Mouse (Mus musculus) intestine, embryonic 16.5 days (tissue): ENCODE measurements around the gene Bpifb1. TPM values are rescaled to one million over a fixed set of nuclear protein-coding genes. Genes with fewer than 3 reads are reported as not detected.

Experiments used
- ATAC-seq: fragments of 200-750 bp; cut with Nextera tagmentation; 2 replicates; pipeline ENCODE4 v1.8.0; 2017; ENCODE audit warnings: moderate TSS enrichment, moderate library complexity
- H3K27ac ChIP-seq: fragments of 300-500 bp; sonication (generic); 2 replicates; pipeline ENCODE4 v1.5.1; 2014; ENCODE audit warnings: mild to moderate bottlenecking, low read length
- H3K27me3 ChIP-seq: fragments of 300-500 bp; sonication (generic); replicated peaks from 2 replicates; pipeline ENCODE4 v1.6.1; 2014; ENCODE audit warnings: low read length, control low read depth, mixed read lengths; ENCODE audit not compliant: control insufficient read depth, insufficient read depth
- H3K36me3 ChIP-seq: fragments of 300-500 bp; sonication (generic); 2 replicates; pipeline ENCODE4 v1.6.1; 2014; ENCODE audit warnings: low read length, control low read depth; ENCODE audit not compliant: control insufficient read depth, insufficient read depth
- H3K4me1 ChIP-seq: fragments of 300-500 bp; sonication (generic); 2 replicates; pipeline ENCODE4 v1.6.1; 2014; ENCODE audit warnings: low read length, control low read depth, mixed read lengths; ENCODE audit not compliant: control insufficient read depth, insufficient read depth
- H3K4me2 ChIP-seq: fragments of 300-500 bp; sonication (generic); 2 replicates; pipeline ENCODE4 v1.6.1; 2014; ENCODE audit warnings: low read depth, low read length, control low read depth
- H3K4me3 ChIP-seq: fragments of 300-500 bp; sonication (generic); 2 replicates; pipeline ENCODE4 v1.5.1; 2014; ENCODE audit warnings: mild to moderate bottlenecking, low read length
- H3K9ac ChIP-seq: fragments of 300-500 bp; sonication (generic); 2 replicates; pipeline ENCODE4 v1.6.1; 2014; ENCODE audit warnings: low read depth, low read length
- H3K9me3 ChIP-seq: fragments of 300-500 bp; sonication (generic); 2 replicates; pipeline ENCODE4 v1.6.1; 2016; ENCODE audit warnings: low read length, control low read depth; ENCODE audit not compliant: control insufficient read depth
- WGBS: fragments of 180-500 bp; shearing (Covaris S2); extraction: QIAGEN DNeasy Blood & Tissue Kit; methylation state at CpG from one replicate; pipeline ENCODE4 v1.1.7; 2014; 5-methylcytosine and 5-hydroxymethylcytosine counted together
- polyA plus RNA-seq: library from polyadenylated mRNA; unstranded; fragments of >200 nt; fragmentation: Nextera tagmentation; extraction: Ambion mirVana; gene quantifications from 2 replicates; pipeline ENCODE4 v1.2.1, GENCODE M21; 2015

Gene Bpifb1
- polyA plus RNA-seq, 1 experiment from 2014 or later = 0.10 TPM

- no peak for ATAC-seq
- Histone ChIP-seq H3K36me3 (no peaks in the 10 kb centered on the region), H3K4me3 (no peak overlapping the region), H3K4me2 (no peak overlapping the region), H3K4me1 (no peaks in the 10 kb centered on the region), H3K27me3 (no peaks in the 10 kb centered on the region), H3K9ac (no peak overlapping the region), H3K9me3 (no peaks in the 10 kb centered on the region), H3K27ac (no peak overlapping the region)
- WGBS = 90% methylated on average over 4 of the region's 4 CpGs
These were observed 14.0 kb downstream of the Bpifb1 start for GRCm38 (mm10) chr2:154204630-154205029.

- WGBS = 61% methylated on average over 7 of the region's 7 CpGs
These were observed 16.3 kb downstream of the Bpifb1 start for GRCm38 (mm10) chr2:154206908-154207307.

GRCm38 (mm10) chr2:154209112-154209511, 18.5 kb downstream of the Bpifb1 start:
- ATAC-seq = no peak
- Histone ChIP-seq H3K36me3 (no peaks in the 10 kb centered on the region), H3K9ac (no peak overlapping the region), H3K9me3 (no peaks in the 10 kb centered on the region), H3K4me1 (no peaks in the 10 kb centered on the region), H3K4me2 (no peak overlapping the region), H3K27ac (no peak overlapping the region), H3K4me3 (no peak overlapping the region), H3K27me3 (no peaks in the 10 kb centered on the region)
- 3% methylated on average over 3 of the region's 3 CpGs for WGBS

More at GRCm38 (mm10) chr2:154206908-154207307, 16.3 kb downstream of the Bpifb1 start:
- Histone ChIP-seq H3K27me3 (no peaks in the 10 kb centered on the region), H3K27ac (no peak overlapping the region), H3K9me3 (no peaks in the 10 kb centered on the region), H3K4me3 (no peak overlapping the region), H3K9ac (no peak overlapping the region), H3K4me2 (no peak overlapping the region), H3K36me3 (no peaks in the 10 kb centered on the region), H3K4me1 (no peaks in the 10 kb centered on the region)
- no peak for ATAC-seq

- H3K4me2 ChIP-seq = no peak overlapping the region
- H3K9me3 ChIP-seq = no peaks in the 10 kb centered on the region
- 32% methylated on average over 1 of the region's 1 CpGs for WGBS
- H3K9ac ChIP-seq = no peak overlapping the region
- no peaks in the 10 kb centered on the region for H3K4me1 ChIP-seq
- H3K36me3 ChIP-seq = no peaks in the 10 kb centered on the region
- ATAC-seq = no peak
- H3K27ac ChIP-seq = no peak overlapping the region
- no peak overlapping the region for H3K4me3 ChIP-seq
- no peaks in the 10 kb centered on the region for H3K27me3 ChIP-seq
These were observed 20.5 kb downstream of the Bpifb1 start for GRCm38 (mm10) chr2:154211121-154211520.

GRCm38 (mm10) chr2:154211881-154212280, 21.3 kb downstream of the Bpifb1 start:
- WGBS = 80% methylated on average over 4 of the region's 4 CpGs
- no peak overlapping the region for H3K4me2 ChIP-seq
- H3K9ac ChIP-seq = no peak overlapping the region
- no peak overlapping the region for H3K4me3 ChIP-seq
- H3K36me3 ChIP-seq = no peaks in the 10 kb centered on the region
- no peaks in the 10 kb centered on the region for H3K9me3 ChIP-seq
- no peak overlapping the region for H3K27ac ChIP-seq
- ATAC-seq = no peak
- no peaks in the 10 kb centered on the region for H3K27me3 ChIP-seq
- no peaks in the 10 kb centered on the region for H3K4me1 ChIP-seq

- 17% methylated on average over 5 of the region's 5 CpGs for WGBS
- H3K4me3 ChIP-seq = no peak overlapping the region
- H3K9ac ChIP-seq = no peak overlapping the region
- H3K4me1 ChIP-seq = no peaks in the 10 kb centered on the region
- no peak overlapping the region for H3K4me2 ChIP-seq
- peak; percentile 46; the same call in 1 of the 2 replicates for ATAC-seq
- H3K27me3 ChIP-seq = no peaks in the 10 kb centered on the region
- H3K27ac ChIP-seq = no peak overlapping the region
- H3K36me3 ChIP-seq = no peaks in the 10 kb centered on the region
- H3K9me3 ChIP-seq = no peaks in the 10 kb centered on the region
These were observed 24.6 kb downstream of the Bpifb1 start for GRCm38 (mm10) chr2:154215191-154215590.

- Histone ChIP-seq H3K9me3 (no peaks in the 10 kb centered on the region), H3K27me3 (no peaks in the 10 kb centered on the region), H3K4me3 (no peak overlapping the region), H3K4me1 (peaks cover 6% of the 10 kb centered on the region), H3K4me2 (no peak overlapping the region), H3K27ac (no peak overlapping the region), H3K36me3 (no peaks in the 10 kb centered on the region), H3K9ac (no peak overlapping the region)
- ATAC-seq = no peak
- WGBS = 70% methylated on average over 5 of the region's 5 CpGs
These were observed 29.3 kb downstream of the Bpifb1 start for GRCm38 (mm10) chr2:154219950-154220349.

GRCm38 (mm10) chr2:154223265-154223916, 32.8 kb downstream of the Bpifb1 start, which contains the start of gene Bpifb5:
Gene Bpifb5 (plus strand): TSS chr2:154223742.
- 0 out of 2 replicates have a peak, but pooled peaks have one; percentile 40 for ATAC-seq
- no peak within 1 kb of the TSS for H3K27ac ChIP-seq
- no peaks in the 10 kb centered on the region for H3K27me3 ChIP-seq
- no peak within 1 kb of the TSS; the same call in 1 of the 2 replicates for H3K9ac ChIP-seq
- H3K9me3 ChIP-seq = no peaks in the 10 kb centered on the region
- 5% methylated on average over 14 of the region's 14 CpGs for WGBS
- H3K36me3 ChIP-seq = no peaks in the 10 kb centered on the region
- no peak within 1 kb of the TSS for H3K4me2 ChIP-seq
- H3K4me3 ChIP-seq = no peak within 1 kb of the TSS
- H3K4me1 ChIP-seq = peaks cover 6% of the 10 kb centered on the region

- Histone ChIP-seq H3K4me2 (no peak overlapping the region), H3K9me3 (no peaks in the 10 kb centered on the region), H3K4me1 (peaks cover 6% of the 10 kb centered on the region), H3K27me3 (no peaks in the 10 kb centered on the region), H3K36me3 (no peaks in the 10 kb centered on the region), H3K27ac (no peak overlapping the region), H3K9ac (no peak overlapping the region), H3K4me3 (no peak overlapping the region)
- 29% methylated on average over 2 of the region's 2 CpGs for WGBS
- ATAC-seq = no peak
These were observed 33.3 kb downstream of the Bpifb1 start for GRCm38 (mm10) chr2:154223917-154224273.

- WGBS = 68% methylated on average over 4 of the region's 4 CpGs
These were observed 36.4 kb downstream of the Bpifb1 start for GRCm38 (mm10) chr2:154226991-154227390.

More at GRCm38 (mm10) chr2:154226991-154227390, 36.4 kb downstream of the Bpifb1 start:
- Histone ChIP-seq H3K4me1 (peaks cover 6% of the 10 kb centered on the region), H3K9me3 (no peaks in the 10 kb centered on the region), H3K27me3 (no peaks in the 10 kb centered on the region), H3K27ac (no peak overlapping the region), H3K4me3 (no peak overlapping the region), H3K4me2 (no peak overlapping the region), H3K9ac (no peak overlapping the region), H3K36me3 (no peaks in the 10 kb centered on the region)
- no peak for ATAC-seq
